Mouse (Mus musculus) myocyte (in vitro differentiated cells): ENCODE measurements around the gene Zfp958.

ENCODE experiments used
- CEBPB ChIP-seq: IDR thresholded peaks from 2 replicates; pipeline ENCODE4 v1.6.1; 2011; ENCODE audit warnings: mild to moderate bottlenecking, moderate library complexity; ENCODE audit not compliant: poor library complexity, insufficient read depth, severe bottlenecking
- E2F4 ChIP-seq: IDR thresholded peaks from one replicate; pipeline ENCODE4 v1.6.1; 2011; ENCODE audit warnings: mild to moderate bottlenecking, control low read depth, moderate library complexity; ENCODE audit not compliant: insufficient read depth
- MAX ChIP-seq: IDR thresholded peaks from one replicate; pipeline ENCODE4 v1.6.1; 2011; ENCODE audit warnings: low read depth, mild to moderate bottlenecking, control low read depth
- MYOD1 ChIP-seq, 3 experiments: IDR thresholded peaks; one replicate each; pipeline ENCODE4 v1.6.1; 2011; ENCODE audit warnings: control low read depth in 2 of 3, low read depth in 2 of 3, mild to moderate bottlenecking in 2 of 3, moderate library complexity in 1 of 3; ENCODE audit not compliant: insufficient read length in 2 of 3, control insufficient read depth in 1 of 3
- MYOG ChIP-seq, 3 experiments: IDR thresholded peaks; one replicate each; pipeline ENCODE4 v1.6.1; 2011; ENCODE audit warnings: control low read depth in 2 of 3, low read depth in 2 of 3, mild to moderate bottlenecking in 2 of 3; ENCODE audit not compliant: insufficient read length in 2 of 3, control insufficient read depth in 1 of 3, insufficient read depth in 1 of 3
- POLR2A ChIP-seq: IDR thresholded peaks from one replicate; pipeline ENCODE4 v1.6.1; 2011; ENCODE audit warnings: low read depth, mild to moderate bottlenecking, control low read depth, moderate library complexity; ENCODE audit not compliant: insufficient read length
- POLR2AphosphoS2 ChIP-seq: IDR thresholded peaks from one replicate; pipeline ENCODE4 v1.6.1; 2011; ENCODE audit warnings: low read depth, control low read depth; ENCODE audit not compliant: insufficient read length
- SRF ChIP-seq: IDR thresholded peaks from one replicate; pipeline ENCODE4 v1.6.1; 2011; ENCODE audit warnings: low read depth; ENCODE audit not compliant: control insufficient read depth, insufficient read length
- TCF12 ChIP-seq: IDR thresholded peaks from one replicate; pipeline ENCODE4 v1.6.1; 2011; ENCODE audit warnings: mild to moderate bottlenecking, control low read depth; ENCODE audit not compliant: poor library complexity, insufficient read depth, severe bottlenecking
- TCF3 ChIP-seq: IDR thresholded peaks from one replicate; pipeline ENCODE4 v1.6.1; 2011; ENCODE audit warnings: low read depth, control low read depth; ENCODE audit not compliant: insufficient read length
- USF1 ChIP-seq: IDR thresholded peaks from one replicate; pipeline ENCODE4 v1.6.1; 2011; ENCODE audit warnings: low read depth, mild to moderate bottlenecking, control low read depth, moderate library complexity

DNA sequence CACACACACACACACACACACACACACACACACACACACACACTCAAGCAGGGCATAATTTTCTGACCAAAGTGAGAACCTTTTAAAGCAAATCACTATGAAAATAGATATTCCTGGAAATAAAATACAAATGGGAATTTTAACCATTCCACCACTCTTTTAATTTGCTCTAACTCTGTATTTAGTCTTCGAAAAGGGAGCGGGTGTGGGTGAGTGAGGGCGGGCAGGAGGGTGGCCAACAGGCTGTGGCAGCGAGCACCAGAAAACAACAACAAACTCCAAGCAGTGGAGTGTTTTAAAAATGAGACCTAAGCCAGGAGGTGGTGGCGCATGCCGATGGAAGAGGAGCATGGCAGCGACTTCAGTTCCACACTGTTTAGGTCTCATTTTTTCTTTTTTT, 43.6 kb downstream of the Zfp958 start:
- no peak for TF ChIP-seq E2F4
- TF ChIP-seq TCF12, result no peak
- no peak for TF ChIP-seq POLR2A
- TF ChIP-seq SRF, result no peak
- no peak for TF ChIP-seq MAX
- TF ChIP-seq MYOD1 (IDR thresholded peaks at IDR 0.05; ENCODE audit: control insufficient read depth in 1 of 3, insufficient read length in 2 of 3, low read depth in 2 of 3), result no peak
- no peak for TF ChIP-seq USF1
- no peak for TF ChIP-seq MYOG (IDR thresholded peaks at IDR 0.05; ENCODE audit: control insufficient read depth in 1 of 3, insufficient read depth in 1 of 3, insufficient read length in 2 of 3, low read depth in 2 of 3)
- no peak for TF ChIP-seq POLR2AphosphoS2
- TF ChIP-seq TCF3, result no peak
- TF ChIP-seq CEBPB, result no peak
